Mouse (Mus musculus): ENCODE data around the gene Edrf1.
"Not testable (repeated sequence)": the region's sequence is repeated elsewhere in the genome, so short reads cannot be mapped to it uniquely, and the experiment has no call there.

The Edrf1 gene

GRCm38 (mm10) chr7:133638821-133639220, 1.5 kb downstream of the Edrf1 start:
- DNase-seq (ENCODE audit: low read depth in 2 of 2, low spot score in 2 of 2) = no peak

DNA sequence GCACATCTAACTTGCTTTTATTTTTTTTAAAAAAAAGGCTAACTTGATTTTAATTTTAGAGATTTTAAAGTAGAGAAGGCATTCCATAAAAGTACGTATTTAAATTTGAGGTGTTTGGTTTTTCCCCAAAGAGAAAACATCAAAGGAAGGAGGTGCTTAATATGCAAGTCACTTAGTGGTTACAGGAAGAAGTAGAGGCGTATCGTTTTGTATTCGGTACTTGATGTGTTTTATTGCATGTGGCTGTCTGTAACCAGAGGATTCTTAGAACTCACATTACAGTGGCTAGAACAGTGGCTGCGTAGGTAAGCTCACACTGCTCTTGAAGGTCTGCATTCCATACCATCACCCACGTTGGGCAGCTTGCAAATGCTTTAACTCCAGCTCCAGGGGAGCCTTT, 8.4 kb downstream of the Edrf1 start:
- no peak for DNase-seq (ENCODE audit: low read depth in 2 of 2, low spot score in 2 of 2)

DNA sequence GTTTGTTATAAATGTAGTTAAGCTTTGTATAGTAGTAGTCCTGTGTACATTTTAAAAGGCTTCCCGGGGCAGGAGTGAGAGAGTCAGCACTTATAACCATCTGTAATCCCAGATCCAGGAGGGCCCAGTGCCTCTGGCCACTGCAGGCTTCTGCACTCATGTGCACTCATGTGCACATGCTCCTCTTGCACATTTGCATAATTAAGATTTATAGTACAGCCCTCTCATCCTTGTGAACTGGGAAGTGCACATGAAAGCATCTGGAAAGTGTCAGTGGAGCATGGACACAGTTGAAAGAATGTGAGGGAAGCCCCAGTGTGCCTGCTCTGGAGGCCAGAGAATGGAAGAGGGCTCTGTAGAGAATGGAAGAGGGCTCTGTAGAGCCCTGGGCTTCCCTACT, 25.1 kb downstream of the Edrf1 start:
- no peak for DNase-seq (ENCODE audit: low read depth in 2 of 2, low spot score in 2 of 2)

DNA sequence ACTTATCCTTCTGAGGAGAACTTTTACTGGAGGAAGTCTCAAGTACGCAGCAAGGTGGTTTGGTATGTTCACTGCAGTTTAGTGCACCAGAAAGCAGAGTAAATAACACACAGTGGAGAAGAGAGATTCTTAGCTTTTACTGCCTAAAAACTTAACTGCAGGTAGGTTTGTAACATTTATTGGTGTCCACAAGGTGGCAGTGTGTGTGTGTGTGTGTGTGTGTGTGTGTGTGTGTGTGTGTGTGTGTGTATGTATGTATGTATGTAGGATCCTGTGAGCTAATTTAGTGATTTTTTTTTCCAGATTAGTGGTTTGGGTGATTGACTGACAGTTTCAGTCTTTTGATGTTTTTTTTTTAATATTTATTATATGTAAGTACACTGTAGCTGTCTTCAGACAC, 31.7 kb downstream of the Edrf1 start:
- DNase-seq (ENCODE audit: low read depth in 2 of 2, low spot score in 2 of 2) = peak in 1 of 2 experiments; percentile 9

DNA sequence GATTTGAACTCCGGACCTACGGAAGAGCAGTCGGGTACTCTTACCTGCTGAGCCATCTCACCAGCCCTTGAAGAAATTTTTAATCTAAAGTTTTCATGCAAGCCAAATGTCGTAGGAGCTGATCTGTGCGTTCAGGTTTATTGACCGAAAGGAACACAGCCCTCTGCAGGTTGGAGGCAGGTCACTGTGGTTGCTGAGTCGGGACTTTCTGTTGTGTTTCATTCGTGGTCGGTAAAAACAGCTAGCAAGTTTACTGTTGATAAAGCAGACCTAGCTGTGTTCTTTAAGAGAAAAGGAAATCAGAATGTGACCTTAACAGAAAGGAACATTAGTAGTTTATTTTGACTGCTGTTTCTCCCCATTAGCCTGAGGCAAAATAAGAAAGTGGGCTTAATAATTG, 32.6 kb downstream of the Edrf1 start:
- DNase-seq (ENCODE audit: low read depth in 2 of 2, low spot score in 2 of 2) = no peak

DNA sequence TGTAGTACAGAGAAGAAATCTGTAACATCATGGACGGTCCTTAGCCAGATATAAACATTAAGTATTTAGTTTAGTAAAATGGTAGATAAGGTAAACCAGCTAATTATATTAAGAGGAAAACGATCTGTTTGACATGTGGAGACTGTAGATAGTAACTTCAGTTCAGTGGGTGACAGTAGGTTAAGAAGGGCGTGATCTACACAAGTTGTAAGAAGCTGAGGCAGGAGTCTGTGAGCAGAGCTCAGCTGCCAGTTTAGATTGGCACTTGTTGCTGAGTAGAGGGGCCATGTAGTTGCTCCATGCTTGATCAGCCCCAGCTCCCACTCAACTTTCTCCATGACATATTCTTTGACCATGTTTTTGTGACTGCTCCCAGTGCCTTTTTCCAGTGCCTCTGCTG, 33.5 kb downstream of the Edrf1 start:
- no peak for DNase-seq (ENCODE audit: low read depth in 2 of 2, low spot score in 2 of 2)

DNA sequence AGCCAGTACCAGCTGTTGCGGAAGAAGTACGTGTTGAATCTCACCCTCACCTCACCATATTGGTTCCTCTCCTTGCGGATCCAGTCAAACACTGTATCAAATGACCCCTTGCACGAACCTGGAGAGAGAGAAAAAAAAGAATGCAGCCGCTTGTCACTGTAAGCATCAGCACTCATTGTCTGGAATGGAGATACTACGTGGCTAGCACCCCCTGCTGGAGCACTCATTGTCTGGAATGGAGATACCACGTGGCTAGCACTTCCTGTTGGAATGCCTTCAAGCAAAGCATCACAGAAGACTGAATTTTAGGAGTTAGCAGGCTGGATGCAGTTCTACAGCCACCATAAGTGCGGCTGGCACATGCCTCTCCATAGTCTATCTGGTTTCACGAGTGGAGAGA, 38.7 kb downstream of the Edrf1 start:
- DNase-seq (ENCODE audit: low read depth in 2 of 2, low spot score in 2 of 2) = no peak

DNA sequence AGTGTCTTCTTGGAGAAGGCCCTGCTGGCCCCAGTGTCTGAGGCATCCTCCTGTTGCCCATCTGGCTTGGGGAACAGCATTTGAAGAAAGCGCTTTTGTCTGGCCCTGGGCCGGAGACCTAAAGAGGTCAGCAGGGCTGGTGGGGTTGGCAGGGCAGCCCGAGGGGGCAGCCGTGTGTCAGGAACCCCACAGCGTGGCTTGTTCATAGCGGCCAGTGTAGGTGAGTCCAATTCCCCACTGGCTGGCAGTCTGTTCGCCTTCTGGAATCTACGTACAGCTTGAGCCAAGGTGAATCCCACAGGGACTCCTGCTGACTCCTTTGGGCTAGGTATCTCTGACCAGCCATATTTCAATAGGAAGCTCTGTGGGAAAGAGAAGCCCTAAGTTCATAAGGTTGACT, 41.4 kb downstream of the Edrf1 start:
- DNase-seq (ENCODE audit: low read depth in 2 of 2, low spot score in 2 of 2) = no peak

- DNase-seq (ENCODE audit: low read depth in 2 of 2, low spot score in 2 of 2) = no peak
These were observed 42.1 kb downstream of the Edrf1 start for GRCm38 (mm10) chr7:133679439-133679838.

- DNase-seq (ENCODE audit: low read depth in 2 of 2, low spot score in 2 of 2) = no peak
These were observed 42.6 kb downstream of the Edrf1 start, which contains the start of gene Mmp21 for GRCm38 (mm10) chr7:133679961-133680360. Gene Mmp21, minus strand, starts transcription at chr7:133680061.

DNA sequence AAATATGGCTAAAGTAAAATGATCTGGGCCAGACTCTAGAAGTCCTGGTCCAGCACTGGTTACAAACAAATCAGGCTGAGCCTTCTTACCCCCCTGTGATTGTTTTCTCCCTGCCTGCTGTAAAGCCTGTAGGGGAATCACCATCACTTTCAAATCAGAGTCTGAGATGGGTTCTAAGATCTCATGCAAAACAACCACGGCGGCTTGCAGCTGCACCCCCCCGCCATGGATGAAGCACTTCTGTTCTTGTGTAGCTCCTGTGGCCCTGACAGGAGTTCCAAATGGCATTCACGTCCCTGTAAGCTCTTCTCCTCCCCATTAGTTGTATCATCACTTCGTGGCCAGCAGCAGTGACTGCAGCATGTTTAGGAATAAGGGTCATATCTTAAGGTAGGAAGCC, 46.3 kb downstream of the Edrf1 start:
- DNase-seq (ENCODE audit: low read depth in 2 of 2, low spot score in 2 of 2) = no peak

DNA sequence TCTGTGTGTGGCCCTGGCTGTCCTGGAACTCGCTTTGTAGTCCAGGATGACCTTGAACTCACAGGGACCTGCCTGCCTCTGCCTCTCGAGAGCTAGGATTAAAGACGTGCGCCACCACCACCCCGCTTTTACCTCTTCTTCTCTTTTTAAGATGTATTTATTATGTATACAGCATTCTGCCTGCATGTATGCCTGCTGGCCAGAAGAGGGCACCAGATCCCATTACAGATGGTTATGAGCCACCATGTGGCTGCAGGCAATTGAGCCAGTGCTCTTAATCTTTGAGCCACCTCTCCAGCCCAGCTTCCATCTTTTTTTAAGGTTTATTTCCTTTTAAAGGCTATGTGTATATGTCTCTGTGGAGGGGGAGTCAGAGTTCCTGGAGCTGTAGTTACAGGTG, 46.8 kb downstream of the Edrf1 start:
- no peak for DNase-seq (ENCODE audit: low read depth in 2 of 2, low spot score in 2 of 2)

GRCm38 (mm10) chr7:133684701-133685100, 47.4 kb downstream of the Edrf1 start:
- no peak for DNase-seq (ENCODE audit: low read depth in 2 of 2, low spot score in 2 of 2)

GRCm38 (mm10) chr7:133685644-133686043, 48.3 kb downstream of the Edrf1 start:
- not testable (repeated sequence) for DNase-seq (ENCODE audit: low read depth in 2 of 2, low spot score in 2 of 2)

DNA sequence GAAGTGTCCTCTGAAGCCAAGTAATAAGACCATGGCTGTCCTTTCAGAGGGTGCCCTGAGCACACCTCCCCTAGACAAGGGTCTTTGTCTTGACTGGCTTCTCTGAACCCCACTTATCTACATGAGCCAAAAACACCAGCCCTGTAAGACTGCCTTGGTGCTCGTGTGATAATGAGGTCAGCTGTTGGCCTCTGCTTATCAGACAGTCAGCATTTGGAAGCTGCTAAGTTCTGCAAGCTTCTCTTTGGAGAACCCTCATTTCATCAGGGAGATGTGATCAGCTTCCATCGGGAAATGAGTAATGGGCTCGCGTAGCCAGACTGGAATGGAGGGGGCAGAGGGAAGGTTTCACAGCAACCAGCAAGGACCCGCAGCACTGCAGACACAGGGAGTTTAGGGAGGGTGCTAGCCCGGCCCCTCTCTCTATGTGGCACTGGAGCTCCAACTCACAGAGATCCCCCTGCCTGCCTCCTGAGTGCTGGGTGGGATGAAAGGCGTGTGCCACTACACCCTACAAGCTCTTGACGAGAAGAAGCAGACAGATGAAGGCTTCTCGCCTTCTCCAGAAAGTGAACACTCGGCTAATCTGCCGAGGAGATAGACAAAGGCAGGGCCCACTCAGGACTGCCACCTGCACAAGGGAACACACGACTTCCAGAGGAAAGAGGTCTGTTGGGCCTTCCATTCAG, 60.8 kb downstream of the Edrf1 start:
- DNase-seq (ENCODE audit: low read depth in 2 of 2, low spot score in 2 of 2) = no peak

- no peak for DNase-seq (ENCODE audit: low read depth in 2 of 2, low spot score in 2 of 2)
These were observed 62.5 kb downstream of the Edrf1 start for GRCm38 (mm10) chr7:133699885-133700284.

GRCm38 (mm10) chr7:133701366-133701765, 64.0 kb downstream of the Edrf1 start:
- DNase-seq (ENCODE audit: low read depth in 2 of 2, low spot score in 2 of 2) = no peak

DNA sequence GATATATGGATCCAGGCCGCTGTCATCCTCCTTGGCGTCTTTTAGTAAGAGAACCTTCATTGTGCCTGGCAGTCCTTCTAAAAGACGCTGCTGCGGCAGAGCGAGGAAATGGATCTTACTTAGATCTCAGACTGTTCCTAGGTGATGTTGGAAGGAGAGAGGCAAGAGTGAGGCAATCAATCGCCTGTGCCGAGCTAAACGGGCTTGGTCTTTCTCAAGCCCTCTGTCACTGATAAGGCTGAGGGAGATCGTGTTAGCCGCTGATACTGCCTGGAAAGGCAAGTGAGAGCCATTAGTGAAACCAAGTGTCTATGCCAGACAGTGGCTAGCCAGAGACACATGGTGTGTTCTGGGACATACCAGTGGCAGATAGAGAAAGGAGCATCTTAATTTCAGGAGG, 65.0 kb downstream of the Edrf1 start:
- no peak for DNase-seq (ENCODE audit: low read depth in 2 of 2, low spot score in 2 of 2)

DNA sequence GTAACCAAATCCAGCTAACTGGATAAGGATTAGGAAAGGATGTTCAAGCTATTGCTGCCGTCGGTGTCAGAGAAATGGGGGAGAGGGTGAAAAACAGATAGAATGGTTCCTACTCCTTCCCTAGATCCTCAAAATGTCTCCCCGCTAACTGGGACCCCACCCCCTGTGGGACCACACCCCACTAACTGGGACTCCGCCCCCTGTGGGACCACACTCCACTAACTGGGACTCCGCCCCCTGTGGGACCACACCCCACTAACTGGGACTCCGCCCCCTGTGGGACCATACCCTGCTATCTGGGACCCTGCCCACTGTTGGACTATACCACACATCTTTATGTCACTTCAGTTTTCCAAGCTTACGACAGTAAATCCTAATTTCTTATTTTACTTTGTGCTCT, 66.6 kb downstream of the Edrf1 start:
- DNase-seq (ENCODE audit: low read depth in 2 of 2, low spot score in 2 of 2) = no peak

- DNase-seq (ENCODE audit: low read depth in 2 of 2, low spot score in 2 of 2) = peak in 1 of 2 experiments; percentile 22
These were observed 70.0 kb downstream of the Edrf1 start for GRCm38 (mm10) chr7:133707301-133707700.

DNA sequence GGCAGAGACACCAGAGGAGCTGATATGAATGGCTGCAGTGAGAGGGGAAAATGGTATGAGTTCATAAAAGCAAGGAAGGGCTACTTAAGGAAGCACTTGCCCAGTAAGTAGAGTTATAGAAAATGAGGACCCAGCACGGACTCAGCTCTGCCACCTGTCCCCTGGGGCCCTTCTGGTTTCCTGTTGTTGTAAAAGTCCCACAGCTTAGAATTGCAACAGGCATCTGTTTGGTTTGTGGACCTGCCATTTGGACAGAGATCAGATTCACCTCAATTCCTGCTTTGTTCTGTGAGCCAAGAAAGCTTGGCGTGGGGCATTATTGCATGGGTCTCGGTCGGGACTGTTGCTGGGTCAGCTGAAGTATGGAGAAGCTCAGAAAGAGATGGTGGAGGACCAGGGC, 78.0 kb downstream of the Edrf1 start:
- DNase-seq (ENCODE audit: low read depth in 2 of 2, low spot score in 2 of 2) = no peak

DNA sequence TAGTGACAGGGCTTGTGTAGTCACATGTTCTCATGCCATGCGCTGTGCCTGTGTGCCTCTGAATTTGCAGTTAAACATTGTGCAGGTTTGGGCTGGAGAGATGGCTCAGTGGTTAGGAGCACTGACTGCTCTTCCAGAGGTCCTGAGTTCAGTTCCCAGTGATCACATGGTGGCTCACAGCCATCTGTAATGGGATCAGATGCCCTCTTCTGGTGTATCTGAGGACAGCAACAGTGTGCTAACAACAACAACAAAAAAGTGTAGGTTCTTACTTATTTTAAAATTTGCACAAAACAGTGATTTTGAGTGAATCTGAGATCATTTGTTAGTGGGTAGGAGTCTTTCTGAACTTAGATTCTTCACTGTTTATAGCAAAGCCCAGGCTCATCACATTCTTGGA, 81.2 kb downstream of the Edrf1 start:
- DNase-seq (ENCODE audit: low read depth in 2 of 2, low spot score in 2 of 2) = no peak

DNA sequence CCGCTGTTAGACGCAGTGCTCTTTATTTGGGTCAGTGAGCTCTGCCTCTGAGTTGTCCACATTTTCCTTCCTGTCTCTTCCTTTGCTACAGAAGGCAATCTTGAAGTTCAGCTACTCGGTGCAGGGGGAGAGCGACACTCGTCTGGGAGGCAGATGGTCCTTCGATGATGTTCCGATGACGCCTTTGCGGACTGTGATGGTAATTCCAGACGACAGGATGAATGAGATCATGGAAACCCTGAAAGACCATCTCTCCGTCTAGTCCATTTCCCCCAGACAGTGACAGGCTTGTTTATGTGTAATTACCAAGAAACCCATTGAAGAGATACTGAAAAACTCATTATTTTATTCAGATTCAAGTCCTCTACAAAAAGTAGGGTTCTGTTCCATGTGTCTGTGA, 83.3 kb downstream of the Edrf1 start:
- no peak for DNase-seq (ENCODE audit: low read depth in 2 of 2, low spot score in 2 of 2)
